In the genomic region with DNA sequence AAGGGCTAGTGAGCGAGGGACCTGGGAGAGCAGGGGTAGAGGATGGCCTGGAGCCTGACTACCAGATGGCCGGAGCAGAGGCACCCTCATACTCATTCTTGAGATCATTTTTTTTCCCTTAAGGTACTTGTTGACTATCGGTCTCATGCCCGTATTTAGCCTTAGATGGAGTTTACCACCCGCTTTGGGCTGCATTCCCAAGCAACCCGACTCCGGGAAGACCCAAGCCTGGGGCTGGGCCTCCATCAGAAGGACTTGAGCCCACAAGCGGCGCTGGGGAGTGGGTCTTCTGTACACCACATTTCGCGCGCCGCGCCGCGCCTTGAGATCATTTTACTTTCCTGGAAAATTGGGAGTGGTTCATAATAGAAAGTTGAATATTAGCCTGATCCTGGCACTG, we compare ENCODE assay signal across 7 mouse cellular contexts.
A peak's percentile ranks its signal among the peaks of the same experiment; 100 is the strongest.
DNase-seq lines count a peak whose midpoint lies in the region; ATAC-seq lines count a peak whose summit lies in the region.

No protein-coding gene starts in this region.

- peak; percentile 78 for DNase-seq in gastrocnemius, postnatal 25 days
- peak; percentile 100 for DNase-seq in intestine, embryonic 14.5 days (ENCODE audit: low spot score)
- peak; percentile 15 to 82 for DNase-seq in left cerebral cortex, adult 9 months (ENCODE audit: low spot score in 2 of 2)
- DNase-seq in right cerebral cortex, postnatal 4 days: peak; percentile 100

- H3K36me3 ChIP-seq in intestine, embryonic 14.5 days (ENCODE audit: control insufficient read depth, insufficient read depth, low read length): no peaks in the 10 kb centered on the region

- 93% methylated on average over 16 of the region's 16 CpGs for WGBS in intestine, embryonic 14.5 days

- H3K27me3 ChIP-seq in intestine, embryonic 14.5 days (replicated peaks; ENCODE audit: control insufficient read depth, insufficient read depth, low read length): no peaks in the 10 kb centered on the region

- no peak overlapping the region for H3K9ac ChIP-seq in intestine, embryonic 14.5 days (ENCODE audit: low read length)

- H3K4me3 ChIP-seq in intestine, embryonic 14.5 days (ENCODE audit: low read depth, low read length): no peak overlapping the region

- no peak overlapping the region for H3K27ac ChIP-seq in intestine, embryonic 14.5 days (ENCODE audit: low read depth)

- ATAC-seq in activated CD4-positive, CD25-positive, alpha-beta regulatory T cell, adult 4 months: peak; percentile 85
- ATAC-seq in common myeloid progenitor, adult 5-6 weeks (replicated peaks; ENCODE audit: low read depth, poor library complexity, severe bottlenecking): peak; percentile 89
- ATAC-seq in intestine, embryonic 14.5 days (replicated peaks; ENCODE audit: low FRiP score, low TSS enrichment, low read depth): peak; percentile 99
- peak; percentile 94 for ATAC-seq in megakaryocyte progenitor cell, adult 5-6 weeks (replicated peaks; ENCODE audit: poor library complexity)

- no peaks in the 10 kb centered on the region for H3K9me3 ChIP-seq in intestine, embryonic 14.5 days (ENCODE audit: control insufficient read depth, low read length)

- H3K4me1 ChIP-seq in intestine, embryonic 14.5 days (replicated peaks; ENCODE audit: control insufficient read depth, insufficient read depth, low read length): no peaks in the 10 kb centered on the region

- no peak overlapping the region for H3K4me2 ChIP-seq in intestine, embryonic 14.5 days (ENCODE audit: low read length)

Comparison
In these comparisons a context has a peak if more than half of its experiments do, and no peak if none do; other contexts are left out.
1. DNase-seq: peak in every context shown above with its lines; median percentile 100 in intestine, embryonic 14.5 days; 100 in right cerebral cortex, postnatal 4 days; 78 in gastrocnemius, postnatal 25 days; 48 in left cerebral cortex, adult 9 months.